Mouse (Mus musculus) G1E (cell line): ENCODE measurements around the gene Uba3.

Experiments
- CTCF ChIP-seq: IDR thresholded peaks from 2 replicates; pipeline ENCODE4 v1.5.1; 2012; ENCODE audit warnings: low read depth, low read length, inconsistent platforms, mixed read lengths
- GATA1 ChIP-seq: IDR thresholded peaks from 2 replicates; pipeline ENCODE4 v1.6.1; 2012; ENCODE audit warnings: borderline replicate concordance, low read length, inconsistent platforms, mixed read lengths
- POLR2AphosphoS5 ChIP-seq: IDR thresholded peaks from 2 replicates; pipeline ENCODE4 v1.6.1; 2012; ENCODE audit warnings: low read depth, low read length, inconsistent platforms; ENCODE audit not compliant: insufficient replicate concordance

DNA sequence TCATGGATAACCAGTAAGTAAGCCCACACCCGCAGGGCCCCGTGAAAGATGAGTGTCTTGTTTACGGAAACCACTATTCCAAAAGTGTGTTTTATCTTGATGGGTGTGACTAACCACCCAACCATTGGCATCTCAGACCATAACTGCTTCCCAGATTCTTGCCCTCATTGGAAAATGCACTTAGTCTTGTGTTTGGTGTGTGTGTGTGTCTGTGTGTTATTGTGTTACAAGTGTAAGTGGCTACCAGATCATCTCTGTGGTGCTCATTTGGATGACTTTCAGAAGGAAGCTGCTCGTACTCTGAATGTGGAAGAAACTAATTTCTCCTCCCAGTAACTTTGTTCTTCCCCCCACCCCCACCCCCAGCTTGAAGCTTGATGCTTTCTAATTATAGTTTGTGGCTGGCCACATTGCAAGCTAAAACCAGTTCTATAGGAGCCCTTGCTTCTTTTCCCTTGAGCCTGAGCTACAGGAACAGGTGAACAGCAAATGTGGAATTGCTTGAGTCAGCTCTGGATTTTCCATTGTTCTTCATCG is 17.6 kb upstream of the Uba3 start:
- TF ChIP-seq CTCF (no peak), GATA1 (no peak), POLR2AphosphoS5 (no peak)
